Mouse (Mus musculus) heart, adult 8-10 months (tissue): ENCODE results near the gene Terb2. TPM values are rescaled to one million over a fixed set of nuclear protein-coding genes. Genes with fewer than 3 reads are reported as not detected.

Source experiments
- DNase-seq: peaks from one replicate; pipeline ENCODE4 v3.0.0; 2022; ENCODE audit warnings: low spot score
- total RNA-seq, 4 experiments: library from RNA; stranded (reverse); gene quantifications; 2 replicates each; pipeline ENCODE4 v1.2.4; 2022

The Terb2 gene
- not detected for total RNA-seq

DNA sequence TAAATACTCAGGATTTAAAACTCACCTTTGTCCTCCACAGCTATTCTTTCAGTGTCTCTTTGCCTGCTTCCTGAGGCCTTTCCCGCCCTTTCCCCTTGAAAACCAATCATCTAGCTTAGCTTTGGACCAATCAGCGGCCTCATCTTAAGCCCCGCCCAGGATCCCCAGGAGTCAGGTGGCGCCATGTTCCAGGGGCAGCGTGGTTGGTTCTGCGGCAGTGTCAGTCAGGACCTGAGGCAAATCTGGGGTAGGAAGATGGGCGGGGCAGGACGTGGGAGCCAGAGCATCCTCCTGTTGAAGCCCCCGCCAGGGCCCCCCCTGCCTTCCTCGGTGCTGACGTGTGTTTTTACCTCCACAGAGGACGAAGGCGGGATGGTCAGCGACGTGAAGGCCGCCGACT is at the start of gene Terb2, which contains the start of gene Patl2:
Gene Terb2 (plus strand): TSS at position 167 of the 400 bp plus-strand sequence.
Gene Patl2 (minus strand): TSS at position 84 of the 400 bp plus-strand sequence.
- no peak for DNase-seq

GRCm38 (mm10) chr2:122137839-122138465 is 48.1 kb upstream of the Terb2 start:
- DNase-seq, result no peak

DNA sequence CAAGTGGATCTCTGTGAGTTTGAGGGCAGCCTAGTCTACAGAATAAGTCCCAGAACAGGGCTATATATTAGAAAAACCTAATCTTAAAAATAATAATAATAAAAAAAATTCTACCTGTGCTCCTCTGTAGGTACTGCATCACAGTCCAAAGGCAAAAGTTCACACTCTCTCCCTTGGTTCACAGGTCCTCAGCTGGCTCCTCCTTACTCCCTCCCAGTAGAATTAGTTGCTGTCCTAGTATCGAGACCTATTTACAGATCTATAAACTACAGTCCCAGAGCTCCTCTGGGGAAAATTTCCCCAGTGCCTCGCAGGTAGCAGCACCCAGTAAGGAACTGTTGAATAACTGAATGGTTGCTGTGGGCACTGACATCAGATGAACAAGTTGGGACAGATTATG is 45.3 kb upstream of the Terb2 start:
- no peak for DNase-seq

- DNase-seq, result no peak
Measured at GRCm38 (mm10) chr2:122141332-122141967, 44.6 kb upstream of the Terb2 start.

DNA sequence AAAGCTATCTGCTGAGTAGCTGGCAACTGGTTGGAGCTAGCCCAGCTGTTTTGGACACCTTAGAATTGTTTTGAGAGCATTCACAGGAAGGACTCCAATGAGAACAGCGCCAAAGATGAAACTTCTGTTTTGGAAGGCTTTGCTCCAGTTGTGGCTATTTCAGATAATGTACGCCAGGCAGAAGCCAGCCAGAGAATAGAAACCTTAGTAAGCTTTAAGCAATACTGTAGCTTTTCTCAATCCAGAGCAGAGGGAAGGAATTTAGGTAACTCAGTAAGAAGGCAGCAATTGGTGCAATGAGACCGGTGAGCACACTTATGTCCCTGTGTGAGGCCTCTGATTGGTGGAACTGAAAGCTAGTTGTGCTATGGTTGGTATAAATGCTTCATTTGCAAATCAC is 43.0 kb upstream of the Terb2 start:
- no peak for DNase-seq

DNA sequence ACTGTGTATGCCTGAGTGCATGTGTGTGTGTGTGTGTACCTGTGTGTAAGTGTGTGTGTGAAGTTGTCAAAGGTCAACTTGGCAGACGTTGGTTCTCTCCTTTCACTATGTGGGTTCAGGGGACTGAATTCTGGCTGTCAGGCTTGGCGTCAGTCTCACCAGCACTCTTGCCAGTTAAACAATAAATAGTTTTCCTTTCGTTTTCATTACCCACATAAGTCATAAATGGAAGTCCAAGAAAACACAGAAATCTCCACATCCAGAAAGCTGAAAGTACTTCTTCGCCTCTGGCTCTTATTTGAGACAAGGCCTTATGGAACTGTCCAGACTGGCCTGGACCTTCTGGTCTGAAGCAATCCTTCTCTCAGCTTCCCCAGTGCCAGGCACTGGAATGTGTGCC is 40.3 kb upstream of the Terb2 start:
- DNase-seq, result no peak

- DNase-seq, result peak; percentile 51
Measured at GRCm38 (mm10) chr2:122146687-122147086, 39.4 kb upstream of the Terb2 start.

- peak; percentile 97 for DNase-seq
Measured at GRCm38 (mm10) chr2:122147508-122148241, 38.4 kb upstream of the Terb2 start, which contains the start of gene B2m. Gene B2m (plus strand): TSS chr2:122147686.

DNA sequence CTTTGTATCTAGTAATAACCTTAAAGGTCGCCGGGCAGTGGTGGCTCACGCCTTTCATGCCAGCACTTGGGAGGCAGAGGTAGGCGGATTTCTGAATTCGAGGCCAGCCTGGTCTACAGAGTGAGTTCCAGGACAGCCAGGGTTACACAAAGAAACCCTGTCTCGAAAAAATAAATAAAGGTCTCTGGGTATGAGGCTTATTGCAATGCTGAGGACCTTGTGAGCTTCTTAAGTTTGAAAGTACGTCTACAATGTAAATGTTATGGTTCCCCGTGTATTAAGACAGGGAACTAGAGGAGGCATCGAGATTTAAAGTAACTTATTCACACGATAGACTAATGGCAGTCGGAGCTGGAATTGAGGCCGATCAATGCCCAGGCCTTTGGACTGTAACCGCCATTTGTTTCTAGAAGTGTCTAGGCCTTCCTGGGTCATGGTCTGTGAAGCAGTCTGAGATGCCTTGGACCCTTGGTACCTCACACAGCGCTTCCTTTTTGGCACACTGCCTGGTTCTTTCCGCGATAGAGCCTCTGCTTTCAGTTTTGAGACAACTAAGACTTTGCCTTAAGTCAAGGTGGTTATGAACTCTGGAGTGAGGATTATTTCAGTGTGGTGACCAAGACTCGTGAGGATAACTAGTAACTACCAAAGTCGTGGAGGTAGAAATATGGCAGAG is 37.7 kb upstream of the Terb2 start:
- peak; percentile 86 for DNase-seq

GRCm38 (mm10) chr2:122149316-122149715 is 36.8 kb upstream of the Terb2 start:
- DNase-seq, result no peak

DNA sequence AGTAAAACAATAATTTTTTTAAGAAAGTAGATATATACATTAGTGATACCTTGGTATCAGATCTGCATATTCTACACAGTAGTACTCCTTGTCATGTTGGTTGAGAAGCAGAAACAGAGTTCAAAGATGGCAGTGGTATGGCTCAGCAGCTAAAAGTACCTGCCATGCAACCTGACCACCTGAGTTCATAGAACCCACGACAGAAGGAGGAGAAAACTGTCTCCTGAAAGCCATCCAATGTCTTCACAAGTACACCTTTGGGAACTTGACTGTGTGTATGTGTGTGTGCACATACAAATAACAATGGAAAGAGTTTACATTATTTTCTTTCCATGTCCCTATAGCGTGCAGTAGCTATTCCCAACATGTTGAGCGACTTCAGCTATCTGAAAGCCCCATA is 36.4 kb upstream of the Terb2 start:
- no peak for DNase-seq

- DNase-seq, result no peak
Measured at GRCm38 (mm10) chr2:122151221-122151620, 34.9 kb upstream of the Terb2 start.

DNA sequence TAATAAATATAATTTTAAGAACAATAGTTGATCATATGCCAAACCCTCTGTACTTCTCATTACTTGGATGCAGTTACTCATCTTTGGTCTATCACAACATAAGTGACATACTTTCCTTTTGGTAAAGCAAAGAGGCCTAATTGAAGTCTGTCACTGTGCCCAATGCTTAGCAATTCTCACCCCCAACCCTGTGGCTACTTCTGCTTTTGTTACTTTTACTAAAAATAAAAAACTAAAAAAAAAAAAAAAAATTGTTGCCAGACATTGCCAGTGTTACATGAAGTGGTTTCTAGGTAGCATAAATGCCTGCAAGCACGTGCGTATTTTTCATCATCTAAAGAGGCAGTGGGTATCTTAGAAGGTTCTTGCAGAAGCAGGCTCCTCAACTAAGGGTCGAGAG is 33.2 kb upstream of the Terb2 start:
- no peak for DNase-seq

DNA sequence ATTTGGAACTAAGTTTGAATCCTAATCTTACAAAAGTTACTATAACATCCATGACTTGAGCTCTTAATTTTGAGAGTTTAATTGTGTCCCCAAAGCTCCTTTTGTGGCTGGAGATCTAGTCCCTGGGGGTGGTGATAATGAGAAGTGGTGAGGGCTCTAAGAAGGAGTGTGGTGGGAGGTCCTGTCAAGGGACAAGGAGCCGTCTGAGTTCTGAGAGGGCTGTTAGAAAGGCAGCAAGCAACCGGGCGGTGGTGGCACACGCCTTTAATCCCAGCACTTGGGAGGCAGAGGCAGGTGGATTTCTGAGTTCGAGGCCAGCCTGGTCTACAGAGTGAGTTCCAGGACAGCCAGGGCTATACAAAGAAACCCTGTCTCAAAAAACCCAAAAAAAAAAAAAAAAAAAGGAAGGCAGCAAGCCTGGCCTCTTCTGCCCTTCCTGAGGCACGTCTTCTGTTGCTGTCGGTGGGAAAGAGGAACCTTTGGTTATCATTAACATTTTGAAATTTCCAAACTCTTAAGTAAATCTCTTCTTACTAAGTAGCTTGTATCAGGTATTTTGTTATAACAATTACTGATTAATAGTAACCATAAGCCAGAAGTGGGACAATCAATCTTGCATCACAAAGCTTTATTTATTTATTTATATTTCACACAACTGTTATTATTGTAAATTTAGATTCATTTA is 32.2 kb upstream of the Terb2 start:
- no peak for DNase-seq

DNA sequence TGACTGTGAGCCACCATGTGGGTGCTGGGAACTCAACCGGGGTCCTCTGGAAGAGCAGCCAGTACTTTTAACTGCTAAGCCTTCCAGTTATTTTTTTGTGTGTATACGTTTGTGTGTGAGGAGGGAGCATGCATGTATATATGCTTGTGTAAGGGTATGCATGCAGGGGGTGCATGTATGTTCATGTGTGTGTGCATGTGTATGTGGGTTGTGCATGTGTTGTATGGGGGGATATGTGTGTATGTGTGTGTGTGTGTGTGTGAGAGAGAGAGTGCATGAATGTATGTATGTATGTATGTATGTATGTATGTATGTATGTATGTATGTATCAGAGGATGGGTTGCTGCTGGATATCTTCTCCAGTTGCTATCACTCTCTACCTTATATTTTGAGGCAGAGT is 31.6 kb upstream of the Terb2 start:
- DNase-seq, result no peak

DNA sequence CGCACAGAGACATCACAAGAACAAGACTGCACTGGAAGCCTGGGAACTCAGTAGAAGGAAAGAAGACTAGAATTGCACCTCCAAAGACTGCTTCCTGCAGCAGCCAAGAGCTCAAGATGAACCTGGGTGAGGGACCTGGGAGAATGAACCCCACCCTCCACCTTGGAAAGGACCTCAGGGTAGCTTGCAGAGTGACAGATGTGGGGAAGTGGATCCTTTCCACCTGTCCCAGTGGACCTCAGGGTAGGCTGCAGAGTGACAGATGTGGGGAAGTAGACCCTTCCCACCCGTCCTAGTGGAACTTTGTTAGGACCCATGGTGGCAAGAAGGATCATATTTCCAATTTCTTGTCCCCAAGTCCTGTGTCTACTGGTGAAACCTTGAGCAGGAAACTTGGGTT is 30.8 kb upstream of the Terb2 start:
- DNase-seq, result no peak

DNA sequence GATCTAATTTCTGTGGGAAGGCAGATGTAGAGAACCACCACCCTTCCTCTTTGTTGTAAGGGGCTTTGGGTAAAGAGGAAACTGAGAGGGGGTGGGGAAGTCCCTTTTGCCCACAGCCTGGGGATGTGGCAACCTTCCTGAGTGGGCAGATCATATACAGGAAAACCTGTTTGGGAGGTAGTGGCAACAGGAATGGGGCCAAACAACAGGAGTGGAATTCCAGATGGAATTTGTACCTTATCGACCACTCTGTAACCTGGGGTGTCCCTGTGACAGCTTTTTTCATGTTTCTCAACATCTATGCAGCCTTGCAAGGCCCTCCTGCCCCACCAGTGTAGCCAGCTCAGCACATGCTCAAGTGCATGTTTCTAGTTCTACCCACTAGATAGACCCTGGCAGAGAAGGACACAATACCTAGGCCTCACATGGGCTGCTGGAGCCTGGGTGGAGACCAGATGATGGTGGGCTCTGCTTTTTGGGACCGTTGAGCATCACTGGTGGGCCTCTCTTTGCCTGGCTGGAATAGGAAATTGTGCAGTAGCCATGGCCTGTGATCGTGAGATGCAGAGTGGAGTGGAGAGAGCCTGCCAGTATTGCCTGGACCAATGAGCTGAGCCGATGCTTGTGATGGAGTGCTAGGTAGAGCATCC is 29.9 kb upstream of the Terb2 start:
- DNase-seq, result no peak

- no peak for DNase-seq
Measured at GRCm38 (mm10) chr2:122157561-122157960, 28.5 kb upstream of the Terb2 start.

DNA sequence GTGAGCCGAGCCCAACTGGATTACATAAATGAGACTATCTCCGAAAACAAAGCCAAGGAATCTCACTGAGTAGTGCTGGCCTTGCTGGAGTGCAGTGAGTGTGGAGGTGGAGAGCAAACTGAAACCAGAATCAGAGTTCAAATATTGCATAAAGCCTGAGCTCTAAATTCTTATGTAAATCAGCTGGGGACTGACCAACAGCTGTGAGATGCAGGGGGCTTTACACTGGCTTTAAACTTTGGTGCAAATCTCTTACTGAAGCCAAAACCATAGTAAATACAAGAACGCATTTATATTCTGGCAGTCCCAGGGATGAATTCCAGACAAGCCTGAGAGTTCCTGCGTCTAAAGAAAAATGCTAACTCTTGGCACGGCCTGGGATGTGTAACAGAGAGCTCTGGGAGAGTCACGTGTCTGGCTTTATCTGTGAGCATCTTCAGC is 27.7 kb upstream of the Terb2 start:
- no peak for DNase-seq

DNA sequence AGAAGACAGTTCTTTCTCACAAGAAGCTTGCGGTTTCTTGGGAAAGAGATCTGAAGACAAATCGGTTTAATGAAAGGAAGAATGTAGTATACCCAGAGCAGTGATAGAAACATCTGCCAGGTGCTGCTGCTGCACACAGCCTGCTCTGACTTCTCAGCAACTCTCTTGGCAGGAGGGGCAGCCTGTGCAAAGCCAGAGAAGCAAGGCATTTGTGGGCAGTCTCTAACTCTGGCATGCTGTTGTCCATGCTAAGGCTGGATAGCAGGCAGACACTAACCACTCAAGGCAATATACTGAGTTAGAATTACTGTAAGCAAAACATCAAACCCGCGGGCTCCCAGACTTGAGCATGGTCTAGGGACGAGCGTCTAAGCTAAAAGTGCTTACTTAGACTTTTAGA is 26.4 kb upstream of the Terb2 start:
- no peak for DNase-seq

DNA sequence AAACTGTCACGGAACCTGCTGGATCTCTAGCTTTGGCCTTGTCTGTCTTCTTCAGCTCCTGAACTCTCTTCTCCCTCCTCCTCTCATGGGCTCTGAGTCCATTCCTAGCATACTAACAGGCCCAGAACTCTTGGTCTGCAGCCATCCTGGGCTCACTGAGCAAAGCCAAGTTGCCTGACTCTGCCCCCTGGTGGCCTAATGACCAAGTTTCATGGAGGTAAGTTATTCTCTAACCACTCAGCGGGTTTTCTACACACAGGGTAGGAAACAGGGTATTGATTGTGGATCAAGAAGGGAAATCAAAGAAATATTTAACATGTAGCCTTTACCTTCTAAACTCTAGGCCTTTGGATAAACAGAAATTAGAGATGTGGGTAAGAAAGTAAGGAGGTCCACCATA is 25.4 kb upstream of the Terb2 start, which contains the start of gene Trim69:
Gene Trim69 (plus strand): TSS at position 21 of the 400 bp plus-strand sequence.
- peak; percentile 84 for DNase-seq
